Mouse (Mus musculus) olfactory bulb, adult 2 months (tissue): Measurements from ENCODE around the gene Jph3. TPM values are rescaled to one million over a fixed set of nuclear protein-coding genes. Genes with fewer than 3 reads are reported as not detected.

Experiments used
- H3K27ac ChIP-seq: fragments of 200-500 bp; 2 replicates; pipeline ENCODE4 v1.5.1; 2012; ENCODE audit warnings: low read depth, low read length; ENCODE audit not compliant: insufficient read depth
- H3K4me1 ChIP-seq: fragments of 200-500 bp; 2 replicates; pipeline ENCODE4 v1.6.1; 2012; ENCODE audit warnings: low read length; ENCODE audit not compliant: control insufficient read depth, insufficient read depth
- H3K4me3 ChIP-seq: fragments of 200-500 bp; 2 replicates; pipeline ENCODE4 v1.5.1; 2012; ENCODE audit warnings: mild to moderate bottlenecking, low read depth, low read length, moderate library complexity; ENCODE audit not compliant: insufficient read depth
- CTCF ChIP-seq: fragments of 200-500 bp; IDR thresholded peaks from 2 replicates; pipeline ENCODE4 v1.5.1; 2012; ENCODE audit warnings: low read depth, mild to moderate bottlenecking, low read length, moderate library complexity; ENCODE audit not compliant: insufficient read depth
- POLR2A ChIP-seq: fragments of 200-500 bp; IDR thresholded peaks from 2 replicates; pipeline ENCODE4 v1.6.1; 2012; ENCODE audit warnings: mild to moderate bottlenecking, low read depth, low read length, moderate library complexity; ENCODE audit not compliant: insufficient read depth
- WGBS: fragments of 180-500 bp; shearing (Covaris S2); methylation state at CpG from one replicate; pipeline ENCODE4 v1.1.7; 2018; 5-methylcytosine and 5-hydroxymethylcytosine counted together
- polyA plus RNA-seq: library from polyadenylated mRNA; stranded (reverse); fragments of >200 nt; gene quantifications from 2 replicates; pipeline ENCODE4 v1.2.4, GENCODE M21; 2012; ENCODE audit warnings: low replicate concordance; ENCODE audit not compliant: missing spikeins, insufficient read depth, insufficient read length

The Jph3 gene
- polyA plus RNA-seq, 1 experiment: 104 TPM

DNA sequence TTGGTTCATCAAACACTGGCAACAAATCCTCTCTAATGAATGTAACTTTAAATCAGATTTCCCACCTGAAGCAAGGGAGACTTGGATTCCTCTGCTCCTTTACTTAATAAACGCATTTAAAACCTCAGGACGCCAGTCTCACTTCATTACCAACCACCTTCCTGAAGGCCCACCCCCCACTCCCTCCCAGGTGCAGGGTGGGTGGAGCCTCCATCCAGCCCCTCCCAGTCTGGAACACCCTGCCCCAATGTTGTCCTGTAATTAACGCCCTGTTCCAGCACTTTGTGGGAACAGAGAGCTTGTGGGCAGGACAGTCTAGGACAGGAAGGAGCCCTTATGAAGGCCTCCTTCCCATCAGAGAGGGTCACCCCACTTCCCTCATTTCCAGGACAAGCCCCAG is 64.7 kb downstream of the Jph3 start:
- Histone ChIP-seq H3K27ac (no peak overlapping the region), H3K4me1 (peaks cover 24% of the 10 kb centered on the region), H3K4me3 (no peak overlapping the region)
- no peak for TF ChIP-seq CTCF
- TF ChIP-seq POLR2A: no peak
- 49% methylated on average over 3 of the region's 3 CpGs for WGBS

DNA sequence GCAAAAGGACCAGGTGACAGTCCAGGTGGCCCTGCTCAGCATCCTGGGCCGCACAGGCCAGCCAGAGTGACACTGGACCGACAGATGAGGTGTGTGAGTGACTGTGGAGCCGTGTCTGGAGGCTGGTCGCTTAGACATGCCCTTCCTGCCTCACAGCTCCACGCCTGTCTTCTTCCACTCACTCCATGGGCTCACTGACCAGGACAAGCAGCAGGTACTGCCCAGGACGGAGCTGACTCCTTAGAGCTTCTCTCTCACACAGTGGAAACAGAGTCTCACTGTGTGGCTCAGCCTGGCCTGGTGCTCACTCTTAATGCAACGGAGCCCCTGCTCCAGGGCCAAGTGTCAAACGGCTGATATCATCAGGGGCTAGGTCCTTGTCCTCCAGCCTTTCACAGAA is 66.0 kb downstream of the Jph3 start:
- Histone ChIP-seq H3K4me1 (peaks cover 17% of the 10 kb centered on the region), H3K4me3 (no peak overlapping the region), H3K27ac (no peak overlapping the region)
- TF ChIP-seq POLR2A (no peak), CTCF (no peak)
- 91% methylated on average over 8 of the region's 8 CpGs for WGBS

DNA sequence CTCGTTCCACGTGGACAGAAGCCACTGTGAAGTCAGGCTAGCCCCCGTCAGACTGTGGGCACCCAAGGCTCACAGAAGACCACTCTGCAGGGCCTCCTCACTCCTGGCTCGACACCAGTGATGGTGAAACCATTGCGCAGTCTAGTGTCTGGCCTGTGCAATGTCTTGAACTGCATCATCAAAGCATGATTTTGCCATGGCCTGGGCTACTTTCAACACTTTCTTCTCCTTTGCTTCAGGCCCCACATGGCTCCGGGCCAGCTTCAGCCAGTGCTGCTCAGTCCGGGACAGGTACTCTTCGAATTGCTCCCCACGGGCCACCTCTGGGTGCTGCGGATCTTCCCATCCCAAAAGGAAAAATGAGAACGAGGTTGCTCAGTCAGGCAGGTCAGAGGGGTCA is 67.0 kb downstream of the Jph3 start:
- no peak for TF ChIP-seq POLR2A
- no peak for TF ChIP-seq CTCF
- H3K4me1 ChIP-seq: peaks cover 17% of the 10 kb centered on the region
- H3K4me3 ChIP-seq: no peak overlapping the region
- no peak overlapping the region for H3K27ac ChIP-seq
- WGBS: 92% methylated on average over 11 of the region's 11 CpGs

DNA sequence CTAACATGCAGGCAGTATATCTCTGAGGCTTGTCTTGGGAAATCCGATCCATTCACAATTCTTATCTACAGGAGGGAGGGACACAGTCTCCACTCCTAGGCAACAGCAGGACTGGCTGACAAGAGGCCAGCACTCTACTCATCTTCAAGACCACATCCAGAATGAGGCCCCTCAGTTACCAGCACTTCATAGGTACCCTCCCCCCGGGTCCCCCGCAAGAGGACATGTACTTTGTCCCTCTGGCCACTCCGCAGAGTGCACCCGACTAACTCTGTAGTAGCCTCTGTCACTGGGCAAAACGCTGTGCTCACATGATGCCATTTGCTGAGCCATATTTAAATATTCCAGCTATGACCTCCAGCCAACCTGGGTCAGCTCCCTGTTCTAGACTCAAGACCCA is 69.0 kb downstream of the Jph3 start:
- TF ChIP-seq POLR2A (no peak), CTCF (no peak)
- WGBS: 95% methylated on average over 6 of the region's 6 CpGs
- H3K27ac ChIP-seq: no peak overlapping the region
- H3K4me1 ChIP-seq: 0 out of 2 replicates have a peak, but pooled peaks cover 3% of the 10 kb centered on the region
- H3K4me3 ChIP-seq: no peak overlapping the region

DNA sequence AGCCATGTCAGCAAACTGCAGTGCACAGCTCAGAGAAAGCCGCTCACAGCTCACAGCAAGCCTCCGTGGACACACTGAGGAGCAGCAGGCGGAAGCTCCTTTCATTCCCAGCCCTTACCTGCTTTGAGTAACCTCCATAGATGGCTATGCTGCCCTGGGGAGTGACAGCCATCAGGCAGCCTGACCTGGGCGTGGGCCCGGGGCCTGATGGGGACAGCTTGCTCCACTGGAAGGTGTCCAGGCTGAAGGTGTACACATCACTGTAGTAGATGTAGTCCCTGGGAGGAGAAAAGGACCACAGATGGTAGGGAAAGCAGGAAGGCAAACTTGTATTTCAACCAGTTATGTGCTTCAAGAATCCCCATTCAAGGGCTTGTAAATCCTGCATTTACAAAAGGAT is 75.4 kb downstream of the Jph3 start:
- no peak for TF ChIP-seq CTCF
- no peak for TF ChIP-seq POLR2A
- no peak overlapping the region for H3K4me3 ChIP-seq
- peaks cover 16% of the 10 kb centered on the region for H3K4me1 ChIP-seq
- WGBS: 93% methylated on average over 5 of the region's 5 CpGs
- no peak overlapping the region for H3K27ac ChIP-seq

DNA sequence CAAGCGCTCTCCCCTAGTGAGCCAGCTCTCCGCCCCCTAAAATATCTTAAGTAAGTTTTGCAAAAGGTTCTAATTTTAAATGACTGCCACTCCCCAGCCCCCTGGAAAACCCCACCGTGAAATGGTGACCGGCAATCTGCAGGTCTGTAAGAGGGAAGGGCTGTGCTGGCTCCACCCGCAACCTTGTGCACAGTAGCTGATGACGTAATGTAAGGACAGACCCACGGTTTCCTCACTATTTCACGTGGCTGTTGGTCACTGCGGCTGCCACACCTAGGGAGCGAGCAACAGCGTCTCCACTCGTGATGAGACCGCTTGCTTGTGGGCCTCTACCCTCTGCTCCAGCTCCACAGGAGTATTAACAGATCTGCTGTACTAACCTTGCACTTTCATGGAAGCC is 76.7 kb downstream of the Jph3 start:
- WGBS: 88% methylated on average over 13 of the region's 13 CpGs
- Histone ChIP-seq H3K4me3 (no peak overlapping the region), H3K4me1 (peaks cover 16% of the 10 kb centered on the region), H3K27ac (no peak overlapping the region)
- TF ChIP-seq POLR2A (no peak), CTCF (no peak)

DNA sequence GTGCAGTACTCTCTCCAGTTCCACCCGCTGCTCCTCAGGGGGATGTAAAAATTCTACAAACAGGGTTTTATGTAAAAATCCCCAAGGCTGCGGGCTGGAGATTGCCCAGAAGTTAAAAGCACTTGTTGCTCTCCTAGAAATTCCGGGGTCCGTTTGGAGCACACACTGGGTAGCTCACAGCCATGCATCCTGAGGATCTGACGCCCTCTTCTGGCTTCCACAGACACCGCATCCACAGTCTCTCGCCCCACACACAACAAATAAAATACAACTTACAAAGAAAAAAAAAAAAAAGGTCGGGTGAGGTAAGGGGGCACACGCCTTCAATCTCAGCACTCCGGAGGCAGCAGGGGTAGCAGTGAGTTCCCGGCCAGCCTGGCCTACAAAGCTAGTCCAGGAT is 78.6 kb downstream of the Jph3 start:
- Histone ChIP-seq H3K27ac (no peak overlapping the region), H3K4me1 (peaks cover 22% of the 10 kb centered on the region), H3K4me3 (no peak overlapping the region)
- WGBS: 75% methylated on average over 11 of the region's 11 CpGs
- TF ChIP-seq CTCF (no peak), POLR2A (no peak)

DNA sequence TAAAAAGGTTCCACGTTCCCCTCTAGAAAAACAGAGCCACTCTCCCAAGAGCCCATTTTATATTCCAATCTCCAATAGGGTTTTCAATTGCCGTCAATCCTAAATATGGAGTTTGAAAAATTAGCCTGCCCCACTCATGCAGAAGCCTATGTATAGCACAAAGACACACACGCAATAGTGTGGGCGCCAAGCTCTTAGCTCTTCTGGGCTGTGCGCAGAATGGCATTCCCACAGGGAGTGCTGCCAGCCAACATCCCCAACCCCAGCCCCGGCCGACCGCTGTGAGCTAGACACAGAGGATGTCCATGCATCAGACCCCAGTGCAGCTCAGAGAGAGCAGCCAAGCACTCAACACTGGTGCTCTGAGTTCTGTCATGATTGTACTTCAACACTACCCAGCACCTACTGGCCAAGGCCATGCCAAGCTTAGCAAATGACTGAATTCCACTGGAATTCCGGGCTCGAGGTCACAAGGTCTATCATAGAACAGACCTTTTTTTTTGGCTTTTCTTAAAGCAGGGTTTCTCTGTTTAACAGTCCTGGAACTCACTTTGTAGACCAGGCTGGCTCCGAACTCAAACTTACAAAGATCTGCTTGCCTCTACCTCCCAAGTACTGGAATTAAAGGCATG is 80.2 kb downstream of the Jph3 start:
- TF ChIP-seq POLR2A (no peak), CTCF (no peak)
- 71% methylated on average over 11 of the region's 11 CpGs for WGBS
- Histone ChIP-seq H3K4me1 (peaks cover 22% of the 10 kb centered on the region), H3K4me3 (no peak overlapping the region), H3K27ac (no peak overlapping the region)

DNA sequence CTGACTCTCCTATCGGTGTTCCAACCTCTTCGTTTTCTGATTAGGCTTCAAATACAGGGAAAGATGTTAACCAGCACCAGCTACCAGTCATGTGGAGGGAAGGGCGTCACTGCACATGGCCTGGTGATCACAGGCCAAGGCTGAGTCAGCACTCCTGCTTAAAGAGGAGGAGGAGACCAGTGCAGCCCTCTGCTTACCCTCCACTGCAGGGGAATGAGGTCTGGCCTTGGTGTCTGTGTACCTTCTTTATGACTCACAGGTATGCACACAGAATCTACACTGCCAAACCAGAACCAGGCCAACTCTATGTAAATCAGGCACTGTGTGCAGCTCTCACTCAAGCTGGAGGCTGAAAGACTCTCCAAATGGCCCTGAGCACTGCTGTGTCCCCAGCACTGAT is 82.1 kb downstream of the Jph3 start:
- TF ChIP-seq POLR2A: no peak
- H3K27ac ChIP-seq: no peak overlapping the region
- 86% methylated on average over 3 of the region's 3 CpGs for WGBS

More for the DNA sequence above, 82.1 kb downstream of the Jph3 start:
- no peak overlapping the region for H3K4me3 ChIP-seq
- peaks cover 22% of the 10 kb centered on the region for H3K4me1 ChIP-seq
